Mouse (Mus musculus): ENCODE measurements at regions not wholly inside any gene's neighbourhood (a gene's known extent, or its start where the extent isn't known, plus 50 kb on each side); places are given as distances from the start of the nearest gene placed in this dataset.

DNA sequence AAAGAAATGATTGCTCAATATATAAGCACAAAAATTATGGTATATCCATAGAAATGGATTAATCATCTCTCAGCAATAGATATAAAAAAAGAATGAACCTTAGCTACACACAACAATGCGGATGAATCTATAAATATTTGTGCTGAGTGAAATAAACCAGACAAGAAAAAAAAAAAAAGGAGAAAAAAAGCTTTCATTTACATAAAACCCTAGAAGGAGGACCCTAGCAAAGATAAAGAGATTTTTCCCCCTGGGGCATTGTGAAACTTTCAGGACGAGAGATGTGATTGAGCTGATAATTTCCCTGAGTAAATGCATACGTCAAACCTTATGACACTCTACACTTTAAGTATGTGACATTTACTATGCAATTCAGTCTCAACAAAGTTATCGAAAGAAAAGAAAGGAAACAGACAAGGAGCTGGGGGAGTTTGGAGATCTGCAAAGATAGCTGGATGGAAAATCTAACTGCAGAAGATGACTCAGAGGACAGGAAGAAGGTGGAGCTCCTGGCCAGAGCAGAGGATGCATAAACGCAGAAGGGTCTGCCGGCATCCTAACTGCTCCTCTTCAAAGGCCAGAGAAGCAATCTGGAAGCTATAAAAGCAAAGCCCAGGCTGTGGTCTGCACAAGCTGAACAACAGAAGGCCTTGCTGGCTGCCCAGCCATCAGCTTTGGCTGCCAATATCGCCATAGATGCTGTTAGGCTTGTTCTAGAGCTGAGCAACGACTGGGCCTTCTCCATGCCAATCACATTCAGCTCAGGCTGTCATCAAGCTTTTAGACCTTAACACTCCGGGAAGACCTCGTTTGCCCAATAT is 115.6 kb upstream of the Nabp1 start:
- no peaks in the 10 kb centered on the region; the same call in 1 of the 2 replicates for H3K4me1 ChIP-seq (ENCODE audit: control insufficient read depth, insufficient read depth, low read depth, low read length)
- H3K9me3 ChIP-seq (ENCODE audit: control insufficient read depth, low read length) = no peaks in the 10 kb centered on the region
- ATAC-seq = no peak
- no peaks in the 10 kb centered on the region for H3K36me3 ChIP-seq (ENCODE audit: control insufficient read depth, insufficient read depth, low read length)
- H3K9ac ChIP-seq (ENCODE audit: low read depth, low read length) = no peak overlapping the region
- no peak overlapping the region for H3K4me3 ChIP-seq (ENCODE audit: low read length)
- H3K27me3 ChIP-seq (replicated peaks; ENCODE audit: control insufficient read depth, insufficient read depth, low read length) = no peaks in the 10 kb centered on the region
- no peak overlapping the region for H3K27ac ChIP-seq (ENCODE audit: low read depth, low read length)
- WGBS = 76% methylated on average over 10 of the region's 10 CpGs
- no peak overlapping the region for H3K4me2 ChIP-seq (ENCODE audit: low read length)

DNA sequence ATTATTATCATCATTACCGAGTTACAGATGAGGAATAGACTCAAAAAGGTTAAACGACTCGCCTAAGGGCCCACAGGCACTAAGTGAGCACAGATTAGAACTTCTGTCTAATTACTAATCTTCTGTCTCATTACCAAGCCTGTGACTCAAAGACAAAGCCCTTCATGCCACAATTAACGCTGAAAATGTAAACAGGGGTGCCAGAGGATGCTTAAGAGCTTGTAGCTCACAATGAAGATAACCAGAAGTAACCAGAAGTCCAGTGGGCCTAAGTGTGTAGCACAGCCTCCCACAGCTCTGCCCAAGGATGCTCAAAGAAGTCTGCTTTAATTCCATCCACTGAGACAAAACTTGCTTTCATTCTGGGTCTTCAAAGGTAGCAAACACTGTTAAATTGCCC is 113.7 kb upstream of the Nabp1 start:
- Histone ChIP-seq H3K36me3 (ENCODE audit: control insufficient read depth, insufficient read depth, low read length) (no peaks in the 10 kb centered on the region), H3K9ac (ENCODE audit: low read depth, low read length) (no peak overlapping the region), H3K4me2 (ENCODE audit: low read length) (no peak overlapping the region), H3K4me1 (ENCODE audit: control insufficient read depth, insufficient read depth, low read depth, low read length) (no peaks in the 10 kb centered on the region; the same call in 1 of the 2 replicates), H3K27ac (ENCODE audit: low read depth, low read length) (no peak overlapping the region), H3K4me3 (ENCODE audit: low read length) (no peak overlapping the region), H3K9me3 (ENCODE audit: control insufficient read depth, low read length) (no peaks in the 10 kb centered on the region), H3K27me3 (replicated peaks; ENCODE audit: control insufficient read depth, insufficient read depth, low read length) (no peaks in the 10 kb centered on the region)
- ATAC-seq = no peak
- WGBS = 73% methylated on average over 4 of the region's 4 CpGs

DNA sequence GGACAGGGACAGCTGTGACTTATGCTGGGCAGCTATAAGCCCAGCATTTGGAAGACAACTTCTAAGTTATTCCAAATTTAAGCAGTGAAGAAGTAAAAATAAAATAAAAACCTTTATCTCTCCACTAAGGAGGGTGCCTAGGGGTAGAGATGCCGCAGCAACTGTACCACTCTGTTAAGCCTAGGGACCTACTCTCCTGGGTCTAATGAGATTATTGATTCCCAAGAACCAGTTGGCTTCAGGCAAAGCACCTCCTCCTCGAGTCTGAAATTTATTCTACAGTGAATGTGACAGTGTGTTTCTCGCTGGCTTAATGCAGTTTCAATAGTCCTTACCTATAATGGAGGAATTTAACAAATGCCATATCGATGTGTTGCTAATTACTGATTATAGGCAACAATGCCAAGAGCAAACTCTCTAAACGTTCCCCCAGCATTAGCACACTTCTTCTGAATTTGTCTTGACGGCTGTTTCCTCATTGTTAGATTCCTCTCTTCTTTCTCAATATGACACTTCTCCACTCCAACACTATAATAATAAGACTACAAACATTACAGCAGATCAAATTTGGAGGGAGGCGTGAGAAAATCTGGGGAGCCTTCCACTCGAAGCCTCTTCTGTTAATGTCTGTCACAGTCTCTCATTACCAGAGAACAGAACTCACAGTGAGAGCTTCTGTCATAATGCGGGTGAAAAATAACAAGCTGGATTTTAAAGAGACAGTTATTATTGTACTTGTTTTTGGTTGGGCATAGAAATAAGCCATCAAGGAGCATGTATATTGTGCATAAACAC is 112.6 kb upstream of the Nabp1 start:
- Histone ChIP-seq H3K4me3 (ENCODE audit: low read length) (no peak overlapping the region), H3K9ac (ENCODE audit: low read depth, low read length) (no peak overlapping the region), H3K36me3 (ENCODE audit: control insufficient read depth, insufficient read depth, low read length) (no peaks in the 10 kb centered on the region), H3K27ac (ENCODE audit: low read depth, low read length) (no peak overlapping the region), H3K27me3 (replicated peaks; ENCODE audit: control insufficient read depth, insufficient read depth, low read length) (no peaks in the 10 kb centered on the region), H3K9me3 (ENCODE audit: control insufficient read depth, low read length) (no peaks in the 10 kb centered on the region), H3K4me1 (ENCODE audit: control insufficient read depth, insufficient read depth, low read depth, low read length) (no peaks in the 10 kb centered on the region; the same call in 1 of the 2 replicates), H3K4me2 (ENCODE audit: low read length) (no peak overlapping the region)
- 64% methylated on average over 9 of the region's 9 CpGs for WGBS
- ATAC-seq = no peak

DNA sequence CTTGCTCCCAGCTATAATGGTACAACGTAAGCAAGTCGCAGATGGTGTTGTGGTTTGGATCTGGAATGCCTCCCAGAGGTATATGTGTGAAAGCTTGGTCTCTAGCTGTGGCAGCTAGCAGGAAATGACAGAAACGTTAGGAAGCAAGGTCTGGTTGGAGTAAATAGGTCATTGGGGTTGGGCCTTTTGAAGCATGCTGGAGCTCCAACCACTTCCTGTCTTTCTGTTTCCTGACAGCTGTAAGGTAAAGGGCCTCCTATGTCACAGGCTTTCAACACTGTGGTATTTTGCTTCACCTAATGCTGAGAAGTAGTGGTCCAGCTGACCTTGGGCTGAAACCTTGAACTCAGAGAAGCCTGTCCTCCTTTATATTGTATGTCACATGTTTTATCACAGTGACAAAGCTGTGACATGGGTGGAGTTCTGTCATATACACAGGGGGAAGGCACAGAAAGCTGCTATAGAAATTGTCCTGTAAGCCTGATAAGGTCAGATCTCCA is 106.8 kb upstream of the Nabp1 start:
- Histone ChIP-seq H3K36me3 (ENCODE audit: control insufficient read depth, insufficient read depth, low read length) (no peaks in the 10 kb centered on the region), H3K4me3 (ENCODE audit: low read length) (no peak overlapping the region), H3K9ac (ENCODE audit: low read depth, low read length) (no peak overlapping the region), H3K27me3 (replicated peaks; ENCODE audit: control insufficient read depth, insufficient read depth, low read length) (no peaks in the 10 kb centered on the region), H3K4me2 (ENCODE audit: low read length) (no peak overlapping the region), H3K4me1 (ENCODE audit: control insufficient read depth, insufficient read depth, low read depth, low read length) (no peaks in the 10 kb centered on the region), H3K27ac (ENCODE audit: low read depth, low read length) (no peak overlapping the region), H3K9me3 (ENCODE audit: control insufficient read depth, low read length) (no peaks in the 10 kb centered on the region)
- WGBS = 71% methylated on average over 3 of the region's 3 CpGs
- no peak for ATAC-seq

DNA sequence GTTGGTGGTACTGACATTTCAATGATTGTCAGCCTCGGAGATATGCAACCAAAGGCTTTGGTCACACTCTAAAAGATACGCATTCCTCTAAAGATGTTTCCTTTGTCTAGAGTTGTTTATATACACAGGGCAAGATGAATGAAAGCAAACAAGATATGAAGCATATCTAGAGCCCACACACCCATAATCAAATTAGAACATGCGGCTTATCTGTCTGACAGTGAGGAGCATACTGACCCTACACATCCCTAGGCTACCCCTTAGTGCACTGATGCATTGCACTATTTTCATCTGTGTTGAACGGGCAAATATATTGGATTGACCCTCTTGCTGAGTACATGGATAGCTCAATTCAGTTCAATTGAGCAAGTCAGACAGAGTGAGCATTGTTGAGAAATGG is 105.6 kb upstream of the Nabp1 start:
- Histone ChIP-seq H3K27me3 (replicated peaks; ENCODE audit: control insufficient read depth, insufficient read depth, low read length) (no peaks in the 10 kb centered on the region), H3K27ac (ENCODE audit: low read depth, low read length) (no peak overlapping the region), H3K4me3 (ENCODE audit: low read length) (no peak overlapping the region), H3K36me3 (ENCODE audit: control insufficient read depth, insufficient read depth, low read length) (no peaks in the 10 kb centered on the region), H3K9me3 (ENCODE audit: control insufficient read depth, low read length) (no peaks in the 10 kb centered on the region), H3K9ac (ENCODE audit: low read depth, low read length) (no peak overlapping the region), H3K4me1 (ENCODE audit: control insufficient read depth, insufficient read depth, low read depth, low read length) (no peaks in the 10 kb centered on the region), H3K4me2 (ENCODE audit: low read length) (no peak overlapping the region)
- WGBS = 85% methylated on average over 4 of the region's 4 CpGs
- ATAC-seq = no peak

DNA sequence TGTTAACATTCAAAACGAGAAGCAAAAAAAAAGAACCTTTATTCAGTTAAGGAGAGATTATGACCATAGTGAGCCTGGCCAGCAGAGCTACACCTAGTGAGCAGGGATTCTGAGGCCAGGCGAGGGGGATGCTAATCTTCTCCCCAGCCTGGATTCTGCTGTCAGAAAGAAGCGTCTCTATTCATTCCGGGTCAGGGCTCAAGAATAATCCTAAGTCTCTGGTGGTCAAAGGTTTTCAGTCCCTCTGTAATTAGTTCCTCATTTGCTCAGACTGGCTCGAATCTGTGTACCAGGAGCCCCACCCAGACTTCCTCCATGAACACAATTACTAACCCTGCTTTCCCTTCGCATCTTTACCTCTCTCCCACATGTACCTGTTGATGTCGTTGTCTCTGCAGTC is 101.8 kb upstream of the Nabp1 start:
- Histone ChIP-seq H3K27ac (ENCODE audit: low read depth, low read length) (no peak overlapping the region), H3K9me3 (ENCODE audit: control insufficient read depth, low read length) (no peaks in the 10 kb centered on the region), H3K27me3 (replicated peaks; ENCODE audit: control insufficient read depth, insufficient read depth, low read length) (no peaks in the 10 kb centered on the region), H3K36me3 (ENCODE audit: control insufficient read depth, insufficient read depth, low read length) (no peaks in the 10 kb centered on the region), H3K4me2 (ENCODE audit: low read length) (no peak overlapping the region), H3K4me1 (ENCODE audit: control insufficient read depth, insufficient read depth, low read depth, low read length) (no peaks in the 10 kb centered on the region), H3K9ac (ENCODE audit: low read depth, low read length) (no peak overlapping the region), H3K4me3 (ENCODE audit: low read length) (no peak overlapping the region)
- ATAC-seq = no peak
- WGBS = 19% methylated on average over 7 of the region's 7 CpGs

DNA sequence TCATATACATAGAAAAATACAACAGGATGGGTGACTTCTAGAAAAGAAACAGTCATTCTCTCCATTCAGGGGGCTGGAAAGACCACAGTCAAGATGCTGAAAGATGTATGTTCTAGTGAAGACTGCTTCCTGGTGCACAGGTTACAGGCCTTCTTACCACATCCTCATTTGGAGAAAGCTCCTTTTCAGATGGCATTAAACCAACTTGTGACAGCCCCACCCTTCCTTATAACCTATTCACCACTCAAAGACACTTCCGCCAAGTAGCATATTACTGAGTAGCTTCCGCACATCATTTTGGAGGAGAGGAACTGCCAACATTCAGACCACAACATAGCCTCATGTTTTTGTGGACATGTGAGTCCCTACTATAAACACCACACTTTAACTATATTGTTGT is 99.5 kb upstream of the Nabp1 start:
- WGBS = 96% methylated on average over 2 of the region's 2 CpGs
- H3K9me3 ChIP-seq (ENCODE audit: control insufficient read depth, low read length) = no peaks in the 10 kb centered on the region
- H3K4me2 ChIP-seq (ENCODE audit: low read length) = no peak overlapping the region
- H3K27ac ChIP-seq (ENCODE audit: low read depth, low read length) = no peak overlapping the region
- H3K9ac ChIP-seq (ENCODE audit: low read depth, low read length) = no peak overlapping the region
- H3K4me1 ChIP-seq (ENCODE audit: control insufficient read depth, insufficient read depth, low read depth, low read length) = no peaks in the 10 kb centered on the region
- H3K27me3 ChIP-seq (replicated peaks; ENCODE audit: control insufficient read depth, insufficient read depth, low read length) = no peaks in the 10 kb centered on the region
- ATAC-seq = no peak
- no peaks in the 10 kb centered on the region for H3K36me3 ChIP-seq (ENCODE audit: control insufficient read depth, insufficient read depth, low read length)
- H3K4me3 ChIP-seq (ENCODE audit: low read length) = no peak overlapping the region

DNA sequence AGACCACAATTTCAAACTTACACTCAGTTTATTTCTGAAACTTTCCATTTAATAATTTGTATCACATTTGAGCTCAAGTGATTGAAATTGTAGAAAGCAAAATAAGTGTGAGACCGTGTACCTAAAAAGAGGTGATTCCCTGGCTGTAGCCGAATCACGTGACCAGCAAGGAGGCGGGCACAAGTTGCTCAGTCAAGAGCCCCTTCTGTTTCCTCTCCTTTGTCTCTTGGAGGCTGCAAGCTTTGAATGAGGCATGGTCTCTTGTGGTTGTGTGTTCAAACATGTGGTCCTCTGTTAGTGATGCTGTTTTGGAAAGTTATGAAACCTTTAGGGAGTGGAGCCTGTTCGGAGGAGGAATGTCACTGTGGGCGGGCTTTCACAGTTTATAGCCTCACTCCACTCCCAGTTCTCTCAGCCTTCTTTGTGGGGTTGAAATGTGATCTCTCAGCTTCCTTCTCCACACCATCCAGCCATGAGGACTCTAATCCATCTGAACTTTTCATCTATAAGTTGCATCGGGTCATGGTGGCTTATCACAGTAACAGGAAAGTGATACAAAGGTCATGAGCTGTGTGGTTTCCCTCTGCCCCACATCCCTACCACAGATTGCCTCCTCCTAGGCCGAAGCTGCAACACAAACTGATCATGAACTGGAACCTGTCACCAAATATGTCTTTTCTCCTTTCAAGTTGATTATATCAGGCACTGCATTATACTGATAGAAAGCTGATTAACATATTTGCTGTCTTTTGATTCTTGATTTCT is 94.3 kb upstream of the Nabp1 start:
- H3K4me2 ChIP-seq (ENCODE audit: low read length) = no peak overlapping the region
- no peak overlapping the region for H3K27ac ChIP-seq (ENCODE audit: low read depth, low read length)
- H3K9ac ChIP-seq (ENCODE audit: low read depth, low read length) = no peak overlapping the region
- H3K27me3 ChIP-seq (replicated peaks; ENCODE audit: control insufficient read depth, insufficient read depth, low read length) = no peaks in the 10 kb centered on the region
- no peaks in the 10 kb centered on the region for H3K36me3 ChIP-seq (ENCODE audit: control insufficient read depth, insufficient read depth, low read length)
- H3K9me3 ChIP-seq (ENCODE audit: control insufficient read depth, low read length) = no peaks in the 10 kb centered on the region
- H3K4me1 ChIP-seq (ENCODE audit: control insufficient read depth, insufficient read depth, low read depth, low read length) = no peaks in the 10 kb centered on the region
- 91% methylated on average over 8 of the region's 8 CpGs for WGBS
- no peak overlapping the region for H3K4me3 ChIP-seq (ENCODE audit: low read length)
- ATAC-seq = no peak

DNA sequence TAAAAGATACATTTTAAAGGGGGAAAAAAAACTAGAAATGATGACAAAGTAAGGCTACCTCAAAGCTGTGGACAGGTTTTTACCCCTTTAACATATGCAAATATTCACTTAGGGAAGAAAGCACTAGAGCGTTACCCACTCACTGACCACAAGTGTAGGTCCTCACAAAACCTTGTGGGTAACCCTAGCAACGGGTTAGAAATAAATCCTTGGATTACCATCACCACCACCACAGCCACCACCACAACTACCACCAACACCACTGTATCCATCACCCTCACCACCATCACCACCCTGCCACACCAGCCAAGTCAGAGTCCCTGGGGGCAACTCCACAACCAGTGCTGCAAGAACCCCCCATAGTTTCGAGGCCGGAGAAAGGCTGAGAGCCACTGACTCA is 91.4 kb upstream of the Nabp1 start:
- Histone ChIP-seq H3K4me3 (ENCODE audit: low read length) (no peak overlapping the region), H3K27ac (ENCODE audit: low read depth, low read length) (no peak overlapping the region), H3K4me2 (ENCODE audit: low read length) (no peak overlapping the region), H3K9me3 (ENCODE audit: control insufficient read depth, low read length) (no peaks in the 10 kb centered on the region), H3K36me3 (ENCODE audit: control insufficient read depth, insufficient read depth, low read length) (no peaks in the 10 kb centered on the region), H3K4me1 (ENCODE audit: control insufficient read depth, insufficient read depth, low read depth, low read length) (no peaks in the 10 kb centered on the region), H3K27me3 (replicated peaks; ENCODE audit: control insufficient read depth, insufficient read depth, low read length) (no peaks in the 10 kb centered on the region), H3K9ac (ENCODE audit: low read depth, low read length) (no peak overlapping the region)
- ATAC-seq = no peak
- 89% methylated on average over 4 of the region's 4 CpGs for WGBS
